Mouse (Mus musculus): ENCODE measurements around the gene Galnt2.

The Galnt2 gene

DNA sequence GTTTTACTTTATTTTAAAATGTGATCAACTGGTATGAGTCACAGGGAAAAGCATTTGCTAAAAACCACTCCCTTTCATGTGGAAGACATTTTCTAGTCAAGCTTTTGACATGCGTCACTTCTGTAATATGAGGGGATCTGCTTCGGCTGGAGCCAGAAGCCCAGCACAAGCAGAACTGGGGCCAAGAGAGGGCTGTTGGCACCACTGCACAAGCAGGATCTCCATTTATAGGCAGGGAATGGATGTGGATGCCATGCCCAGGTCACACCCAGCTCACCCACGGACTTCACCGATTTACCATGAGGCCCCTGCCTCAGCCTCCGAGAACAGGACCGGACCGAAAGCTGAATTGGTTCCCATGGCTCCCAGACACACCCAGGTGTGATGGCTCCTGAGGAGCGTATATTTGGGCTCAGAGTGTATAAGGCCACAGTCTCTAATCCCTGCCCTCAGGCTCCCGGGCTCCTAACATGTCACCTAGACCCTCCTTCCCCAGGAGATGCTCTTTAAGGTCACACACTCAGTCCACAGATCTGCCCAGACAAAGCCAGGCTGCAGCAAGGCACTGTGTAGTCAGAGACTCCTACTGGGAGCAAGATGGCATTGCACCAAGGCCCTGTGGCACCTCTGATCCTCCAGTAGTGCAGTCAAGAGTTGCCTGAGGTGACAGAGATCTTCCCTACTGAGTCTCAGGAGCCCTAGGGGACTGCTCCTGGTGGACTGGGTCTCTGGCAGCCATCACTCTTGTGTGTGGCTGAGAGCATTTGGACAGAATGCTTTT lies 59.9 kb downstream of the Galnt2 start:
- DNase-seq (ENCODE audit: low spot score in 2 of 2), result no peak

DNA sequence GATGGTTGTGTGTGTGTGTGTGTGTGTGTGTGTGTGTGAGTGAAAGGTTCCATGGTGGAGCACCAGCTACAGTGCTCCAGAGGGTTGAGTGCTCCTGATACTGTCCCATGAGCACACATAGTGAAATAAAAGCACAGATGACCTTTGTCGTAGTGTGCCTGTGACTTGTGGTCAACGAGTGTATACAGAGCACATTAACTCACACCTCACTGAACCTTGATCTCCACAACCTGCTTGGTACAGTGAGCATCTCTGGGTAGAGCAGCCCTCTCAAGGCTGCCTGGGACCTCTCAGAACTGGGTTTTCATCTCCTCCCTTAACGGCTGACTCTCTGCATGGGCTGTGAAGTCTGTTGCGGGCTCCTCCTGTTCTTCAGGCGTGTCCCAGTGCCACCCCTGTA lies 60.5 kb downstream of the Galnt2 start:
- no peak for DNase-seq (ENCODE audit: low spot score in 2 of 2)

DNA sequence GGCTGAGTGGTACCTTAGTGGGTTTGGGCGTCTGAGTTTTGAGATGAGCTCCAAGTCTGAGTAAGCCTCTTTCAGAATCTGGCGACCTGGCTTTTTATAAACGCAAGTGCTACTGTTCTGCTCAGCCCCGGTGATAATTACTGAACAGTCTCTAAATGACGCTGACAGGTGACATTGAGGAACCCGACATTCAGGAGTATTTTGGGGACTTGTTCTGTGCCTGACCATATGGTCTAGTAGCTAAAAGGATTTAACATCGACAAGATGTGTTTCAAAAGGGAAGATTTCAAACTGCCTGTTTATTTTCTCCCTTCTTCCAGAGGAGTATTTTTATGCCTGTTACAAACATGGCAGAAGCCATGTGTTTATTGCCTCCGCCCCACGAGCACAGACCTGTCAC lies 61.8 kb downstream of the Galnt2 start:
- DNase-seq (ENCODE audit: low spot score in 2 of 2), result no peak

DNA sequence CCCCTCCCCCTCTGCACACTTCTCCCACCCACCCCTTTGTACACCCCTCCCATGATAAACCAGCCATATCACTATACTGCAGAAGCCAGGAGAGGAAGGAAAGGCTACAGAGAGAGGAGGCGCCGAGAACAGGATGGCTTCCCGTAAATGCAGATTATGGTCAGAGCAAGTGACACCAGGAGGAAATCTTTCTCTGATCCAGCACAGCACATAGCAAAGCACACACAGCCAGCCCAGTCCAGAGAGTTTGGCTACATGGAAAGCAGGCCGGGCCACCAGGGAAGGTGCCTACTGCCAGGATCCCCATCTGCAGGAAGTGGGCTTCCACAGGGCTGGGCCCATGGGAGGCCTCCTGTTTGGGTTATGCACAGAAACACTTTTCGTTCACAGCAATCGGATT lies 63.2 kb downstream of the Galnt2 start:
- DNase-seq (ENCODE audit: low spot score in 2 of 2), result no peak

DNA sequence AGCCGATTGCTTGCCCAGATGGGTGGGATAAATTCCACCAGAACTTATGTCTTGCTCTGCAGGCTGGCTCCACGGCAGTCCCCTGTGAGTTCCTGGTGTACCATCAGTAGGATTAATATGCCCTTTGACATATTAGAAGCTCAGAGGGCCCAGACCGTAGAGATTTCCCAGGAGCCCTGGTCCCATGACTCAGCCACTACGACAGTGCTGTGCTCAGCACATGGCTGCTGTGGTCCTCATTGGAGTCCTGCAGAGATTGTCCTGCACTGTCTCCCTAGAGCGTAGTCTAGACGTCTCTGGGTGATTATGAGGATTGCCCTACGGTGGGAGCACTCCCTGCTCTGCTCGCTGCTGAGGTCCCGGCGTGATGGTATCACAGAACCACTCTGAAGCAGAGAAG lies 63.7 kb downstream of the Galnt2 start:
- no peak for DNase-seq (ENCODE audit: low spot score in 2 of 2)

DNA sequence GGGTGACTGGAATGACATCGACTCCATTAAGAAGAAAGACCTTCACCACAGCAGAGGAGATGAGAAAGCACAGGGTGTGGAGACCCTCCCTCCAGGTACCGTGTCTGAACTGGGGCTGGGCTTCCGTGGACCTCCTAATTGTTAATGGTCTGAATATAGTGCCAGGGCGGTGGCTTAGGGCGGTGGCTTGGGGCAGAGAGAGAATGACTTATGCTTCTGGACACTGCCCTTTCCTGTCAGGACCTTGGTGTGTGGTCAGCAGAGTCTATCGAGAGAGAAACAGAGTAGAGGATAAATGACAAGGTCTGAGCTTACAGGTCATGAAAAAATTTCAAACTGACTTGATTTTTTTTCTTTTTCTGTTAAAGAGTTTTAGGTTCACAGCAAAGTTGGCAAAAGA lies 64.2 kb downstream of the Galnt2 start:
- no peak for DNase-seq (ENCODE audit: low spot score in 2 of 2)

DNA sequence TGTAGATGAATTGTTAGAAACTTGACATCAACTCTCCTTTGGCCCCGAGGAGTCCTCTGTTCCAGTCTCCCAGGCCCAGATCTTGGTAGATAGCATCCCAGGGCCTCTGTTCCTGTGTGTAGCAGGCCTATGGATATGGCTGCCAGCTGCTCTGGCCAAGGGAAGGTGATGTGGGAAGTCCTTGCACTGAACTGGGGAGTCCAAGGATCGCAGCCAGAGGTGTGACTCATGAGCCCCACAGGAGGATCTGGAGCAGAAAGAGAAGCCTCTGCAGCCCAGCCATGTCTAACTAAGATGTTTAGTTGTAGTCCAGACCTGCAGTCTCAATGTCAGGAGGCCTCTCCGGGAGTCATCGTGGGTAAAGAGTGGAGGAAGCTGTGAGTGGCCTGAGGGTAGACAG lies 70.3 kb downstream of the Galnt2 start:
- no peak for DNase-seq (ENCODE audit: low spot score in 2 of 2)

DNA sequence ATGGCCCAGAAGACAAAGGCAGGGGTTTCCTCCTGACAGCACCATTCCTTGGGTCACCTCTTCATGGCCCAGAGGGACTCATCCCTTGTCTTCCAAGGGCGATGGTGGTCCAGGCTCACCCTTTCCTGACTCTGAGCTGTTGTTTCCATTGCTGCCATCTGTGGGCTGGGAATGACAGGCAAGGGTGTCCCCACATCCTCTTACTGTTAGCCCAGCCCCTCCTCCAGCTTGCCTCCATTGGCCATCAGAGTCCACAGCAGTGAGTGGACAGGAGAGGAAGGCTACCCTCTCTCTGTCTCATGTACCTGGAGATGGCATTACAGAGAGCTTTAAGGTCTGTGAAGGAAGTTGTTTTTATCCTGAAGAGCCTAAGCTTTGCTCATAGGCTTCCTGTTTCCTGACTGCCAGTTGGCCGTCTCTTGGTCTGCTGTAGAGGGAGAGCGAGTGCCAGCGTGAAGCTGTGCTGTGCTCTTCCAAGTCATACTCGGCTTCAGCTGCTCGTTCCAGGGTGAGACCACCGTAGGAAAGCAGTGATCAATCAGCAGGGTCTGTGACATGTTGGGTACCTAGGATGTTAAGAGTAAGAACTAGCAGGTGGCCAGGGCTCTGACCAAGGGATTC lies 70.9 kb downstream of the Galnt2 start:
- no peak for DNase-seq (ENCODE audit: low spot score in 2 of 2)

DNA sequence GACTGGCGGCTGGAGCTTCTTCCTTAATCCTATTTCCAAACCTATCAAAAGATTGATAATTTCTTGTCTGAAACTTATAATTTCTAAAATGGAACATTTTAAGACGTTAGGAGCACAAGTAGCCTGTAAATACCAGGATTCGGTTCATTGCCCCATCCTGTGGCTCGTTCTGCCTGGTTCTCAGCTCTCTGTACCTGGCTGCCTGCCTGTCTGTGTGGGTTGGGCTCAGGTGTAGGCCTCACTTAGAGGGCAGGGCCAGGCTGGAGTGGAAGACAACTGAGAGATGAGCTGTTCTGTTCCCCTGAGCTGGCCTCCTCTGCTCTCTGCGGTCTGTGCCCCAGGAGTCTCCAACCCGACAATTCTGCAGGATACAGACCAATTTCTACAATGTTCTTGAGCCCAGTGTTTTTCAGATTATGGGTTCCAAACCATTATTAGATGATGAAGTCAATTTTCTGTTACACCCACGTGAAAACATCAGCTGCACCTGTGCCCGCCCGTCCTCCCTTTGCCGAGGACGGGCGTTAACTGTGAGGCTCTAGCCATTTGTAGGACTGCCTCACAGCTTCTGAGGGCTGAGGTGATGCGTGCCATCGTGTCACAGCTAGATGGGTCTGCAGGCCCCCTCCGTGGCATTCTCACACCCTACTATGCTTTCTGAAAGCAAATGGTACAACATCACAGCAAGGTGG lies 72.2 kb downstream of the Galnt2 start:
- DNase-seq (ENCODE audit: low spot score in 2 of 2), result no peak

DNA sequence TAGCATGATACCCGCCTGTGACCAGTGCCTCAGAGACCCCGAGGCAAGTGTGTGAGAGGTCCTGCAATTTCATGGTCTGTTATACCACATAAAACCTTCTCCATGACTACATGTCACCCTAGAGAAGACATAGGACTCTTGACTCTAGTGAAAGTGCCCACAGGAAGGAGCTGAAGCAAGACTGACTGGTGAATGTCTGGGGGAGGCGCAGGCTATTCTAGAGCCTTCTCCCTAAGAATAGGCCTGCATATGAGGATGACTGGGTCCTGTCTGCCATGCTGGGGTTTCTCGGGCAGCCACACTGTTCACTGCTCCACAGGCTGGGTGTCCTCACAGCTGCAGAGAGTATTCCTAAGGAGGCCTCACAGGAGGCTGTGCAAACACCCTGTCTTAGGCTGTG lies 73.0 kb downstream of the Galnt2 start:
- DNase-seq (ENCODE audit: low spot score in 2 of 2), result no peak

DNA sequence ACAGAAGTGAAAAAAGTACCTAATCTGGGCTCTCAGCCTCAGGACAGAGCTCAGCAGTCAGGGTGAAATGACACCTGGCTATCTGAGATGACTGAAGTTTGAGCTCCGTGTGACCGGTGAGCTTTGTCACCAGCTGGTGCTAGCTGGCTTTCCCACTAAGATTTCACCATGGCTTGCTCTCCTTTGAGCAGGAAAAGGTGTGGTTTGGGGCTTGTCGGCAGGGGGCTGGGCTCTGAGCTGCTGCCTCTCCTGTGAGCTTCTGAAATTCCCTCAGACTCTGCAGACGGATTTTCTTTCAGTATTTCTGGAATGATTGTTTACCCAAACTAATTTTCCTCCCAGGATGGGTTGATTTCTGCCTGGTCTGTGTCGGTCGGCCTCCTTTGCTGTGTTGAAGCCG lies 75.4 kb downstream of the Galnt2 start:
- DNase-seq (ENCODE audit: low spot score in 2 of 2), result no peak

DNA sequence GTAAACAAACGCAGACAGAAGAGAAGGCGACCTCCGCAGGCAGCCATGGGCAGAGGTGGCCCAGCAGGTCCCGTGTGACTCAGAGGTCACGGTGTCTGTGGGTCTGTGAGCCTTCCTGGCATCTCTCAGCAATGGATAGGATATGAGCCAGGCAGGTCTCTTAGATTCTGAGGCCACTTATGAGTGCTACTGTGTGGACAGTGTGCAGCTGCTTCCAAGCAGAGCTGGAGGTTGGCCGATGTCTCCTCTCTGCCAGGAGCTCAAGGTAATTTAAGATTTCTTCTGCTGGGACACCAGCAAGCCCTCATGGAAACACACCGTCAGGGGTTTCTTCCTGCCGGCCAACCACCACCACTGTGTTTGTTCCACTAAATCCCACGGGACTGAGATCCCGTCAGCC lies 76.5 kb downstream of the Galnt2 start:
- DNase-seq (ENCODE audit: low spot score in 2 of 2), result no peak

DNA sequence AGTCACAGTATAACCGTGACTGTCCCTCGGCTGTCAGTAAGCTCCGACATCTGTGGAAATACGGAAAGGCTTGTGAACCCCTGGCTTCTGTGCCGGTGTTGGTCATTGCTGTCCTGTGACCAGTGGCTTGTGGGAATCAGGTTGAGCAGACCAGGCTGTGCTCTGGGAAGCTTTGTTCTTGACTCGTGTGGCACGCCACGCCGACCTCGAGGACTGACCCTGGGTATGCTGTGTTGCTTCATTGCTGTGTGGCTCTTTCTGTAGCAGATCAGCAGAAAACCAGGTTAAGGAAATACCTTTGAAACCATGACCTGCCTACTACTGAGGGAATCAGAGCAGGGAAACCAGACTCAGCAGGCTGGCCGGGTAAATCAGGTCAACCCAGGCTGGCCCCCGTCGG lies 79.3 kb downstream of the Galnt2 start:
- no peak for DNase-seq (ENCODE audit: low spot score in 2 of 2)

DNA sequence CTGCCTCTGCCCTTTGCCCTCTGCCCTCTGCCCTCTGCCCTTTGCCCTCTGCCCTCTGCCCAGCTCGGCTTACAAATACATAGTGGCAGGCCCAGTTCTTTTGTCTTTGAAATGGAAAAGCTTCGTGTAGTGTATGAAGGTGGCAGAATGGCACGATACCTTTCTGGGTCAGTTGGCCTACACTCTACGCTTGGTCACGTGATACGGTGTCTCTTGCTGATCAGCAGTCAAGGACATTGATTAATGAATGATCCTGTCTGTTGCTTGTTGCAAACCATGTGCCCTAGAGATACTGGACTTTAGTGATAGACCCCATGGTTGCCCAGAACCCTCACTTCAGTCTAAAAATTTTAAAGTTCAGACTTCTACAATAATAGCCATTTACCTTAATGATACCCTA lies 79.9 kb downstream of the Galnt2 start:
- no peak for DNase-seq (ENCODE audit: low spot score in 2 of 2)

DNA sequence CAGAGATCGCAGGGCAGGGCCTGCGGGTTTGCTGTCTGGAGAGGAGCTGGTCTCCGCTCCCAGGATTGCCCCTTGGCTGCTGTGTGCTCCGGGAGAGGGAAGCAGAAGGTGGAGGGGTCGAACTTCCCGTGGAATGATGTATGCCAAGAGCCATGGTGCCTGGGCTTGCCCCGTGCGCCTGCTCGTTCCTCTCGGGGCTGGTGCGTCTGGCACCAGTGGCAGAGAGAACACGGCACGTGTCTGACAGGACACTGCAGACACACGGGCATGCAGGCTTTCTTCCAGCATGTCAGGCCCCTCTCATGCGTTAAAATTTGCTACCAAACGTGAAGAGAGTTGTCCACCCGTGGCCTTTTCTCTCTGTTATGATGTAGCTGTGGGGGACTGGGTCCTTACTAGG lies 80.5 kb downstream of the Galnt2 start:
- no peak for DNase-seq (ENCODE audit: low spot score in 2 of 2)

DNA sequence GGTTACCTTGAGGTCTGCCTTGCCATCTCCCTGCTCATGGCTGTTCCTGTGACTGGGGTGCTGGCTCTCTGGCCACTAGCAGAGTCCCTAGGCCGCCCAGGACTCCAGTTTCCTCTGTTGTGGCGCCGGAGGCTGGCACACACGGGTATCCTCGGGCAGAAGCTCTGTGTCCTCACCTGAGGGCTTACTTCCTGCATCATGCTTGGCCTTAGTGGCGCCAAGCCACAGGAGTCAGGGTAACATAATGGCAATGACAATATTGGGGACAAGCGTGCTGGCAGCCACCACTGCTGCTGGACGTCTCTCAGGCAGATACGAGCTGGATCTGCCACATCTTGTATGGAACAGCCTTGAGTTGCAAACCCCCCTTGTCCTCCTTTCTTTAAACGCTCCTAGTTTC lies 81.0 kb downstream of the Galnt2 start:
- DNase-seq (ENCODE audit: low spot score in 2 of 2), result no peak

DNA sequence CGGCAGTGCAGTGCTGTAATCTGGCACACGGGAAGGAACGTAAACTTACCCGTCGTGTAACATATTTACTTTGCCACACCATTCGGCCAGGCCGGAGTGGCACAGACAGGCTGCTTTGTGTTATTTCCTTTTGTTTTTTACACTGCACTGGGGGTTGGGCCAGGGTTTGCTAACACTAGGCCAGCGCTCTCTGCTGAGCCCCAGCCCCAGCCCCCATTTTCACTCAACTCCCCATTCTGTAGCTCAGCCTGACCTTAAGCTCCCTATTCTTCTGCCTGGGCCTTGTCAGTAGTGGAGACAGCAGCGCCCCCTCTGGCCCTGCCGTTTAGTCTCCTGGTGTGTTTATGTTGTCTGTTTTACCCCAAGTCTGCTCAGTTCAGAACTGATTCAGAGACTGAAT lies 83.6 kb downstream of the Galnt2 start:
- no peak for DNase-seq (ENCODE audit: low spot score in 2 of 2)

DNA sequence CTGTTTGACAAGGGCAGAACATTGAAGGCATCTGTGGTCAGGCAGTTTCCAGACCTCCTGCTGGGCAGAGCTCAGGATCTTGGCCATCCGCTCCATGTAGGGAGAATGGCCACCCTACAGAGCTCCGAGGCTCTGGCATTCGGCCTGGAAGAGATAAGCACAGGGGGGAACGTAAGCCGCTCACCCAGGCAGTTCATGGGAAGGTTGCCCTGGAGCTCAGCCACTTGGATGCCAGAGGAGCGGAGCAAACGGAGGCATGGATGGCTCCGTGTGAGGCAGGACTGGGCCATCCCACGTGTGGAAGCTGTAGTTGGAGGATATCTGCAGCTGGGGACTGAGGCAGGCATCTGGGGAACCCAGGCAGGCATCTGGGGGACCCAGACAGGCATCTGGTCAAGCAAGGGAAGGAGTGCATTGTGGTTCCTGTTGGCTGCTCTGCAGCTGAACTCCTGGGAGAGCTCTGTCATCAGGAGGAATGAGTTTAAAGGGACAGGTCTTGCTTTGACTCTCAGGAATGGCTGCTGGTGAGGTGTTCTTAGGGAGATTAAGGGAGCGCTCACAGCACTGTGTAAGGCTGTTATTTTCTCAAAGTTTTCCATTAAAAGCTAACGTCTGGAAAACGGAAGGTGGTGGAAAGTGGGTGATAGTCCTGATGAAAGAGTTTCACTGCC lies 85.4 kb downstream of the Galnt2 start:
- no peak for DNase-seq (ENCODE audit: low spot score in 2 of 2)

DNA sequence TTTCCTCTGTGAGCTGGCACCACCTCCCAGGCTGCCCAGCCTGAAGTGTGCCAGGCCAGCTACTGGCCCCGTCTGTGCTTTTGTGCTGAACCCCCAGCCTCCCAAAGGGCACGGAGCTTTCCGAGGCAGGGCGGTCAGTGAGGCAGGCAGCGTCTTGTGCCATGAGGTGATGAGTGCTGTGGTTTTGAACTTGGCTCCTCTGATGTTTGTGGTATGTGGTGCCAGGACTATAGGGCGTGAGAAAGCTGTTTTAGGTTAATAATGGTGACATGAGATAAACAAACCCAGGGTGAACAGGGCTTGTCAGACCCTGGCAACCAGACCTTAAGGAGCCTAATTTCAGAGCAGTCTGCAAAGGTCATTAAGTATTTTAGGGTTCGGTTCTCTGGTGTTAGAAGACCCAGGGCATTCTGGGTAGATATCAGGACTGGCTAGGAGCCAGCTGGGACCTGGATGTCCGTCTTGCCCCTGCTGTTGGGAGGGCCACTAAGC lies 86.0 kb downstream of the Galnt2 start:
- DNase-seq (ENCODE audit: low spot score in 2 of 2), result no peak

DNA sequence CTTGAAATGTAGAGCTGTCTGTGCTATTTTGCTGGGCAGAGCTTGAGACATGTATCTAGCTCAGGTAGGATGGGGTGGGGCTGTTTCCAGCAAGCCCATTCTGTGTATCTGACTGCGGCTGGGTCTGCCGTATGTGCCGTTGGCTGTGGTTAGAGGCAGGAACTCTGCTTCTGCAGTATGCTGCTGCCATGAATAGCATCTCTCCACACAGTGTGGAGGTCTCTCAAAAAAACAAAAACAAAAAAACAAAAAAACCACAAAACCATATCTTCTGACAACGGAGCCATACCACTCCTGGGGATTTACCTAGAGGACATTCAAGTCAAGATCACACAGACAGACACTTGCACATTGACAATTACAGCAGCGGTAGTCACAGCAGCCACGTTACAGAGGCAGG lies 86.6 kb downstream of the Galnt2 start:
- no peak for DNase-seq (ENCODE audit: low spot score in 2 of 2)

DNA sequence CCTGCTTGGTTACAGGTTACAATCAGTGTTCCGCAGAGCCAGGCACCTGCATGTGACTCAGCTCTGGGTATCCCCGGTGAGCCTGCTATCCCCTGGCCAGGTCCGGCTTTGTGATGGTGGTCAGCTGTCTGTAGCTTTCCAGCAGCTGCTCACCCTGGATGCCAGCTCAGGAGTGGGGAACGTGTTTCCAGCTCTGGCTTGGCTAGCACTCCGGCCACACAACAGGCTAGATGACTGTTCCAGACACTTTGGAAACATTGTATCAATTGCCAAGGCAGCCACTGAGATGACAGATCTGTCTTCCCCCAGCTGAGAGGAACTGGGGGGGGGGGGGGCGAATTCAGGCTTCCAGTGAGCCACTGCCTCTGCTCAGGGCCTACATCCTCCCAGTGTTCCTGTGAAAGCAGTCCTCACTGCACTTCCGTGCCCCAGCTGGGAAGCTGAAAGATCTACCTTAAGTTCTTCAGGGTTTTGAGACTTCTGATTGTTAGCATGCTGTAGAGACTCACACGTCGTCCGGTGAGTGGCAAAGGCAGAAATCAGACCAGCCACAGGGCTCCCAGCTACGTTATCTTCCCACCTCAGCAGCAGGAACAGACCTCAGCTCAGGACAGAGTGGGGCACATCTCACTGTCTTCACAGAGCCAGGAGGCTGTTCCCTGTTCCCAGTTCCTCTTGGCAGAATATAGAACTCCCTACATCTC lies 87.6 kb downstream of the Galnt2 start:
- DNase-seq (ENCODE audit: low spot score in 2 of 2), result no peak

DNA sequence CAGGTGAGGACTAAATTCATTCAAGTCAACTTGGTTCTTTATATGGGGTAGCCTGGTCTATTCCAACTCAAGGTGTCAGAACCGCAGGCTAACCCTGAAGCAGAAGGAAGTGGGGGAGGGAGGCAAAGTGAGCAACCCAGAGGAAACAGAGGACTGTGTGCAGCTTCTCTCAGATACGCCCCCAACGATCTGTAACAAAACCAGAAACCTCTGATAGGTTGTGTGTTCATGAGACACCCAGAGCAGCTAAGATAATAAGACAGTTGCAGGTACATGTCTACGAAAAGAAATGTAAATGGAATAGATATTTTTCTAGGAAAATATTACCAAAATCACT lies 88.1 kb downstream of the Galnt2 start:
- no peak for DNase-seq (ENCODE audit: low spot score in 2 of 2)
